Mouse (Mus musculus) skeletal muscle tissue, postnatal 0 days (tissue): ENCODE data around the gene Mcrip2. TPM values are rescaled to one million over a fixed set of nuclear protein-coding genes. Genes with fewer than 3 reads are reported as not detected.

Experiments
- microRNA-seq, 2 experiments: library from miRNA; unstranded; fragments of <30 nt; microRNA quantifications; one replicate each; pipeline ENCODE4; 2016
- polyA plus RNA-seq: library from polyadenylated mRNA; unstranded; fragments of >200 nt; fragmentation: Nextera tagmentation; extraction: Ambion mirVana; gene quantifications from 2 replicates; pipeline ENCODE4 v1.2.1, GENCODE M21; 2015

Mcrip2 gene
- 120 and 122 TPM in 2 replicates for polyA plus RNA-seq

GRCm38 (mm10) chr17:25868601-25869191 is at the start of gene Mcrip2:
Mcrip2 (minus strand) TSS chr17:25868764.

GRCm38 (mm10) chr17:25880196-25880910 is 11.8 kb upstream of the Mcrip2 start, which contains the start of gene Wfikkn1:
Wfikkn1 (minus strand) TSS chr17:25880858.

DNA sequence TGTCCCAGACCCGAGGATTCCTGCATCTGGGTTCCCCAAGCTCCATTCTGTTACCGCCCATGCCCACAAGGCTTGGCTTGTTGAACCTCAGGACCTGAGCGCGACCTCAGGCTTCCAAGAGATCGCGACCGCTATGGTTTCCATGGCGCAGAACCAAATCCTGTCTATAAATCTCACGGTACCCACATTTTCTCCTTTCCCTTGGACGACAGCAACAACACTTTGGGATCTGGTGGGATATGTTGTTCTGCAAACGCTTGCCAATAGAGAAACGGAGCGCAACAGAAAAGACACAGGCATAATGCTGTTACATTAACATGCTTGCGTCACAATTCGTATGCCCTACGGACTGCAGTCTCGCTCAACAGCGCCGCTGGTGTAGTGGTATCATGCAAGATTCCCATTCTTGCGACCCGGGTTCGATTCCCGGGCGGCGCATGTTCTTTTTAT is 6.2 kb upstream of the Mcrip2 start, which contains the start of gene Mettl26:
Gene Mettl26, plus strand, starts transcription at position 354 of the 450 bp plus-strand sequence.

DNA sequence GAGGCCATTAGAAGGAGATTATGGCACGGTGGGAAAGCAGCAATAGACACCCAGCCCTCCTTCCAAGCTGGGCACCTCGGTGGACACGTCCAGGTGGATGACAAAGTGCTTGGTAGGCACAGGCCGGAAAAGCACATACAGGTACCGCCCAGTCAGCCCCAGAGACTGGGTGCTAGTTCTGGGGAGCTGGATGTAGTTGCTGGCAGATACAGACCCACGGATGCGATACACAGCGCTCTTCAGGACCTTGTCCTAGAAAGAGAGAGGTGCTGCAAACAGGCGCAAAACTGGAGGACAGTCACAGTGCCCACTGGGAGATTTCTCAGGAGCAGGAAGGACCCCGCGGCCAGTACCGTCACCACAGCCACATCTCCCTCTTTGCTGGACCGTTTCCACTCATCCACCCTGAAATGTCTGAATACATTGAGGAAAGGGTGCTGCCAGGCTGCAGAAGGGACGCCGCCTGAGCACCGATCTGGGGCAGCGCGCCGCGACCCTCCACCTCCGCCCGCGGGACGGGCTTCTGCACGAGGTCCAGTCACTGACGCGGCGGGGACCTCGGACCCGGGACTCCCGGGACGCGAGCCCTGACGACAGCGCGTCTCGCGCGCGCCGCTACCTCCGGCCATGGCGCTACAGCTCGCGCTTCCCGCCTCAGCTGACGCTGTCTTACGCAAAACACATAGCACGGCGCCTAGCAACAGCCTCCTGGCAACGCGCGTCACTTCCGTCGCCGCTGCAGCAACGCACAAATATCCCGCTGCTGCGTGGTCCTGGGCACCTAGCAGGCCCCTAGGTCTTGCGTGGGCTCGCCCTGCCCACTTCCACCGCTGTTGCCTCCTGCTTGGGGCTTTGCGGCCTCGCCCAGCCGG is 7.5 kb downstream of the Mcrip2 start, which contains the start of gene Wdr90:
Gene Wdr90, minus strand, starts transcription at position 670 of the 872 bp plus-strand sequence.

GRCm38 (mm10) chr17:25844396-25844901 is 24.1 kb downstream of the Mcrip2 start, which contains the start of gene Rhot2:
Rhot2 (minus strand) TSS chr17:25844851.

DNA sequence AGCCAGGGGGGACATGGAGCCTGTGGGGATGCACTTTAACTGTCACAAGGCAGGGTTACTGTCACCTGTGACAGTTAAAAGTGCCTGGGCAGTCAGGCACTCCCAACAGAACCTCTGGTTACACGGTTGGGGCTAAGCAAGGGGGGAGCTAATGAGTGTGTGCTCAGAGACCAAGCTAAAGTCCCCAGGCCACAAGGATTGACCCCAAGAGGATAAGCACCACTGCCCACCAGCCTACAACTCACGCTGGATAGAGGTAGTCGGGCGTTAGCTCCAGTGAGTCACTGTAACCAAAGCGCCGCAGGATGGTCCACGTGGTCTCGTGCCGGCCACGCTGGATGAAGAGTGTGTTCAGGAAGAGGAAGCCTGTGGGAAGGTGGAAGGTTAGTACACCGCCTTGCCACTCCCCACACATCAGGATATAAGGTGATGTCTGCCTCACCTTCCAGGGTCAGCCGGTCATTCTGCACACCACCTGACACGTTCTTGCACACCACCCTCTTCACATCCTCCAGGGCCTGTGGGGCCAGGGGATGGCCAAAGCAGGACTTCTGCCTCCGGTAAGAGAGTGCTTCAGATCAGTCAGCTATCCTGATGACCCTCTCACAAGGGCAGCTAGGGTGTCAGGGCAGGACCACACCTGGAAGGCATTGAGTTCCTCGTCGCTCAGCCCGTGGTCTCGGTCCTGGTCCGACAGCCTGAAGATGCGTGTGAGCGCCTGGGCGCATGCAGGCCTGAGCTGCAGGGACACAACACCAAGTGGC is 27.3 kb downstream of the Mcrip2 start, which contains the start of gene Gm20683:
Gene Gm20683, minus strand, starts transcription at position 647 of the 764 bp plus-strand sequence.

GRCm38 (mm10) chr17:25837076-25837410 is 31.5 kb downstream of the Mcrip2 start, which contains the start of gene Rhbdl1:
Rhbdl1 (minus strand) TSS chr17:25837295.

GRCm38 (mm10) chr17:25833291-25833663 is 35.3 kb downstream of the Mcrip2 start, which contains the start of gene Stub1:
Stub1 (minus strand) TSS chr17:25833404.

DNA sequence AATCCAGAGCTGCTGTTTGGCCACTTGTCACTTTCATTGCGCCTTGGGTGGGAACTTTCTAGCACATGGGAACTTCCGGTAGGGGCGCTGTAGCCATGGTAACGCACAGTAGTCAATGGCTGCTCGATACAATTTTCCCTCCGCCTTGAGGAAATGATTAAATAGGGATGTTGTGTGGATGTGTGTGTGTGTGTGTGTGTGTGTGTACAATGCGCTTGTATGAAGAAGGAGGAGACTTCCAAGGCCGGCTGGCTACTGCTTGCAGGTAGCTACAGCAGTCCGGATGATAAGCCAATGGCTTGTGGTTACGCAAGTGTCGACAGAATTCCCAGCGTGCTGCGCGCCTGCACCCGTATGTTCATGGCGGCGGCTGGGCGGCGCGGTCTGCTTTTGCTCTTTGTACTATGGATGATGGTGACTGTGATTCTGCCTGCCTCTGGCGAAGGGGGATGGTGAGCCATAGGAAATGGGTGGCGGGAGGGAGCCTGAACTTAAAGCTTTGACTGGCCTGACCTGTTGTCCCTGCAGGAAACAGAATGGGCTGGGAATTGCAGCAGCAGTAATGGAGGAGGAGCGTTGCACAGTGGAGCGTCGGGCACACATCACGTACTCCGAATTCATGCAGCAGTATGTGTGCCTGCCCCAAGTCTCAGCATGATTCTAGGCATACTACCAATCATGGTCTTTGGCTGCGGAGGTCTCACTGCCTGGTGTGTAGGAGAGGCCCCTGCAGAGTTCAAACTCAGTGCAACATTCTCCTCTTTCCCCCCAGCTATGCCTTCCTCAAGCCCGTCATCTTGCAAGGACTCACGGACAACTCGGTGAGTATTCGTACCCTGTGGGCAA is 39.6 kb downstream of the Mcrip2 start, which contains the start of gene Jmjd8:
Gene Jmjd8, plus strand, starts transcription at position 156 of the 846 bp plus-strand sequence.

DNA sequence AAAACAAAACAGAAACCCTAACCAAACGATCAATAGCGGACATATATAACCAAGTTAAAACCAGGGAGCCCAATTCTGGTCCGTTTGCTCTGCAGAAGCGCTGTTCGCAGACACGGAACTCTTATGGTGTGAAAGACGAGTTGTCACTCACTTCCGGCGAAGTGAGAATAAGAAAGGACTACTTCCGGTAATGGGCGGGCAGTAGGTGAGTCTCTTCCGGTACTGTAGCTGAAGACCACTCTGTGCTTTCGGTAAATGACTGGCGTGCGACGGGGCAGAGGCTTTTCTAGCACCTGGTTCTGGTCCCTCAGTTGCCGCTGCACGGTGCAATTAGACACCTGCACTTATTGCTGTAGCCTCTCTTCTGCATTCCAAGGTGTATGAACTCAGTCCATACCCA is 45.1 kb downstream of the Mcrip2 start, which contains the start of gene Wdr24:
Gene Wdr24, plus strand, starts transcription at position 176 of the 400 bp plus-strand sequence.

Small RNA genes within 50 kb of the gene (microRNA-seq; reads per million reads assigned to microRNA genes)
- 0.10 to 0.64 reads per million in 2 experiments for gene Mir3082

Other genes starting within 250 kb of the Mcrip2 start
- 0.28 TPM in 1 of 2 replicates, not detected in the other for gene Gng13, start 151.6 kb downstream of the Mcrip2 start, polyA plus RNA-seq
- 3.2 and 4.6 TPM in 2 replicates for gene Chtf18, start 141.3 kb downstream of the Mcrip2 start, polyA plus RNA-seq
- 8.7 and 9.4 TPM in 2 replicates for gene Rpusd1, start 141.1 kb downstream of the Mcrip2 start, polyA plus RNA-seq
- not detected in 2 replicates for gene Mslnl, start 132.7 kb downstream of the Mcrip2 start, polyA plus RNA-seq
- 1.4 and 1.7 TPM in 2 replicates for gene Msln, start 114.4 kb downstream of the Mcrip2 start, polyA plus RNA-seq
- gene Narfl, start 95.0 kb downstream of the Mcrip2 start, polyA plus RNA-seq: 36.6 and 38.7 TPM in 2 replicates
- gene Haghl, start 83.1 kb downstream of the Mcrip2 start, polyA plus RNA-seq: 31.4 and 32.9 TPM in 2 replicates
- gene Ccdc78, start 82.2 kb downstream of the Mcrip2 start, polyA plus RNA-seq: 0.16 and 0.22 TPM in 2 replicates
- 55.4 and 60.9 TPM in 2 replicates for gene Fam173a, start 75.9 kb downstream of the Mcrip2 start, polyA plus RNA-seq
- gene AC134908.4, start 73.1 kb downstream of the Mcrip2 start, polyA plus RNA-seq: 0.35 and 0.65 TPM in 2 replicates
- gene Metrn, start 71.6 kb downstream of the Mcrip2 start, polyA plus RNA-seq: 22.8 and 28.7 TPM in 2 replicates
- gene Fbxl16, start 59.7 kb downstream of the Mcrip2 start, polyA plus RNA-seq: 0.72 and 0.95 TPM in 2 replicates
- gene Wdr24, start 45.1 kb downstream of the Mcrip2 start, polyA plus RNA-seq: 11.8 and 12.4 TPM in 2 replicates
- gene Jmjd8, start 39.9 kb downstream of the Mcrip2 start, polyA plus RNA-seq: 17.9 and 23.0 TPM in 2 replicates
- gene Stub1, start 35.4 kb downstream of the Mcrip2 start, polyA plus RNA-seq: 186 and 212 TPM in 2 replicates
- gene Rhbdl1, start 31.5 kb downstream of the Mcrip2 start, polyA plus RNA-seq: 13.6 and 17.2 TPM in 2 replicates
- gene Gm20683, start 27.0 kb downstream of the Mcrip2 start, polyA plus RNA-seq: 4.3 and 4.5 TPM in 2 replicates
- gene Rhot2, start 23.9 kb downstream of the Mcrip2 start, polyA plus RNA-seq: 11.2 and 13.6 TPM in 2 replicates
- 3.5 and 5.5 TPM in 2 replicates for gene Wdr90, start 7.3 kb downstream of the Mcrip2 start, polyA plus RNA-seq
- 35.5 and 37.9 TPM in 2 replicates for gene Mettl26, start 6.3 kb upstream of the Mcrip2 start, polyA plus RNA-seq
- gene Wfikkn1, start 12.1 kb upstream of the Mcrip2 start, polyA plus RNA-seq: 0.15 and 0.19 TPM in 2 replicates
- gene Rab40c, start 51.0 kb upstream of the Mcrip2 start, polyA plus RNA-seq: 9.7 and 10.2 TPM in 2 replicates
- gene Pigq, start 76.2 kb upstream of the Mcrip2 start, polyA plus RNA-seq: 27.6 and 28.6 TPM in 2 replicates
- gene Nhlrc4, start 76.2 kb upstream of the Mcrip2 start, polyA plus RNA-seq: not detected in 2 replicates
- gene A930017K11Rik, start 83.8 kb upstream of the Mcrip2 start, polyA plus RNA-seq: 0.14 TPM in 1 of 2 replicates, not detected in the other
- gene Capn15, start 117.0 kb upstream of the Mcrip2 start, polyA plus RNA-seq: 6.7 and 8.4 TPM in 2 replicates
- gene Rab11fip3, start 200.8 kb upstream of the Mcrip2 start, polyA plus RNA-seq: 9.0 and 10.9 TPM in 2 replicates
- gene Decr2, start 221.6 kb upstream of the Mcrip2 start, polyA plus RNA-seq: 18.5 and 22.5 TPM in 2 replicates
- gene Nme4, start 226.8 kb upstream of the Mcrip2 start, polyA plus RNA-seq: 28.8 and 36.8 TPM in 2 replicates
- gene Tmem8, start 244.5 kb upstream of the Mcrip2 start, polyA plus RNA-seq: 1.8 and 2.0 TPM in 2 replicates